Mouse (Mus musculus): ENCODE data around the gene Ccl4.

The Ccl4 gene

DNA sequence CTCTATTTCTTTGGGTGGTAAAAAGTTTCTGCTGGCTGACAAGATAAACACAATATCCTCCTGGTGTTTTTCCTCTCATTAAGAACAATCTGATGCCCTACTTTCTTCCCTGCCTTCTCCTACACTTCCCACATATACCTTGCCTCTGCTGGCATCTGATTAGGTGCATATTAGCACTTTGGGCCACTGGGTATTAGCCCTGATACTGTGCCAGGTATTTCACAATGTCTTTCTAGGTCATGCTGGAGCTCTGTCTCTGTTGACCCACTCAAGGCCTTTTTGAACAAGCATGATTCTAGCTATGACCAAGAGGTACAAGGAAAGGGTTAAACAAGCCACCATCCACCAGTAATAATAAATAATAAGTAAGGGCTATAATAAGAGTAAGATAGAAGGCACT lies 9.4 kb downstream of the Ccl4 start:
- DNase-seq (ENCODE audit: low read depth, low spot score), result no peak

DNA sequence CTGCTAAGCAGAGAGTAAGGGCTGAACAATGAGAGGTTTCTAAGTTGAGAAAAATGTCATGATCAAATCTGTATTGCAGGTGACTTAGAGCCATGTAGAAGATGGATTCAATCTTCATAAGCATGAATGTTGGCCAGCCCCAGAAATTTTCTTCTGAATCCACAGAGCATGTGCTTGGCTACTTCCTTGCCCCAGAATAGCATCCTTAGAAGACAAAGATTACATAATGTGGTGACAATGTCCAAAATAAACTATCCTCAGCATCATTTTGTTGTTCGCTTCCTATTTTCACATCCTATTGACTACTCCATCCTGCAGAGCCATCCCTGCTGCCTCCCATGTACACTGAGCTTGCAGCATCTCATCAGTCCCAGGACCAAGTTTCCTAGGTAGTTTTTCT lies 13.3 kb downstream of the Ccl4 start:
- no peak for DNase-seq (ENCODE audit: low read depth, low spot score)

DNA sequence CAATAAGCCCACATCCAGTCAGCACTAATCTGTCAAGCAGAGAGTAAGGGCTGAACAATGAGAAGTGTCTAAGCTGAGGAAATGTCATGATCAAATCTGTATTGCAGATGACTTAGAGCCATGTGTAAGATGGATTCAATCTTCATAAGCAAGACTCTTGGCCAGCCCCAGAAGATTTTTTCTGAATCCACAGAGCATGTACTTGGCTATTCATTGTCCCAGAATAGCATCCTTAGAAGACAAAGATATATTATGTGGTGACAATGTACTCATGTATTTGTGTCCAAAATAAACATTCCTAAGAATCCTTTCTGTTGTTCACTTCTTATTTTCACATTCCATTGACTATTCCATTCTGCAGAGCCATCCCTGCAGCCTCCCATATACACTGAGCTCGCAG lies 27.5 kb downstream of the Ccl4 start:
- DNase-seq (ENCODE audit: low read depth, low spot score), result no peak

DNA sequence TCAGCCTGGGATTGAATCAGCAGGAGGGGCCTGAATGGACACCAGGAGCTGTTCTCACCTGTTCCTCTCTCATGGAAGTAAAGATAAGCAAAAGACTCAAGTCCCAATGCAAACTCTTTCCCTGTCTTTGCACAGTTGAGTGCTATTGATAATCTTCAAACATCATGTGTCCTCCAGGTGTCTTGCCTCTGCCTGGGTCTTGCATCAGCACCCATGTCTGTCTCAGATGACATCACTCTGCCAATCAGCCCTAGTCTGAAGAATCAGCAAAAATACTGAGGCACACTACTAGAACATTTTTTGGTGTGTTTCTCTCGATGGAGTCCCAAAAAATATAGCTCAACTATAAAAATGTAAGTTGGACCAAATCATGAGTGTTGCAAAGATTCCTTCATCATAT lies 29.6 kb downstream of the Ccl4 start:
- DNase-seq (ENCODE audit: low read depth, low spot score), result no peak

DNA sequence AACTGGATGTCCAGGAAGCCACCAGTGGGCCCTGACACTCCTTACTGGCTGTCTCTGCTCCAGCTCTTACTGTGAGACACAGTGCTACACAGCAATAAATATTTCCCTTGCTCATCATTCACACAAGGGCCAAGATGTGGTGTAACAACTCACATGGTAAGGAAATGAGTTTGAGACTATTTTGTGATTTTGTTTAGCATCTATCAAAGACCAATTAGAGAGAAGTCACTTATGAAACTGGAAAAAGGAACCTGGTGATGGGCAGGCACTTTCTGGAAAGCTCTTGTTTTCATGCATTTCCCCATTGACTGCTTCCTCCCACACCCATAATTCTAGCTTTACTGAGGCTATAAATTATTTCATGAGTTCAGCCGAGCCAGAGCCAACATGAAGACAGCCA lies 41.3 kb downstream of the Ccl4 start, which contains the start of gene Wfdc17:
TSS of gene Wfdc17 (plus strand) at position 287 of the 400 bp plus-strand sequence.
- no peak for DNase-seq (ENCODE audit: low read depth, low spot score)

DNA sequence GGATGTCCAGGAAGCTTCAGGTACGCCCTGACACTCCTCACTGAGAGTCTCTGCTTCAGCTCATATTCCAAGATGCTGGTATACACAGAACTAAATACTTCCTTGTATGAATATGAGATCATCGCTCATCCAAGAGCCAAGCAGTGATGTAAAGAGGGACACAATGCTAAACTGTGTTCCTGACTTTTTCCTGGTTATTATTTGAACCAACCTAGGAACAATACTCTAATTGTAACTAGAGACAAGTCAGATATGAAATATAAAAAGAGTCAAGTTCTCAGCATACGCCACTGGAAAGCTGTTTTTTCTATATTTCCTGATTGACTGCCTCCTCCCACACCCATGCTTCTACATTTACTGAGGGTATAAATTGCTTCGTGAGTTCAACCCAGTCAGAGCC lies 46.3 kb downstream of the Ccl4 start, which contains the start of gene Wfdc18:
TSS of gene Wfdc18 (plus strand) at position 301 of the 400 bp plus-strand sequence.
- DNase-seq (ENCODE audit: low read depth, low spot score), result no peak

DNA sequence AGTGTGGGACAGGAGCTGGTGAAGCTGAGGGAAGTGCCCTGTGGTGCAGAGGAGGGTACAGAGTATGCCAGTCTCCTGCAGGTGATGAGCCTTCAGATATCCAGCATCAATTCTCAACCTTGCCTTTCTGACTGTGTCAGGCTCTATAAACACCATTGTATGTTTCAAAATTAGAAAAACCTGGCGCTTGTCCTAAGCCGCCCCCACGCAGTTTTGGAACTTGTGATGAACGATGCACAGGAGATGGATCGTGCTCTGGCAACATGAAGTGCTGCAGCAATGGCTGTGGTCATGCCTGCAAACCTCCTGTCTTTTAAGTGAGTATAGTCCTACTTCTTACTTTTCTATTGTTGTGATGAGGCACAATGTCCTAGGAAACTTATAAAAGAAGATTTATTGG lies 47.3 kb downstream of the Ccl4 start:
- no peak for DNase-seq (ENCODE audit: low read depth, low spot score)

- no peak for DNase-seq (ENCODE audit: low read depth, low spot score)
Measured at GRCm38 (mm10) chr11:83712671-83713070, 50.3 kb downstream of the Ccl4 start.

DNA sequence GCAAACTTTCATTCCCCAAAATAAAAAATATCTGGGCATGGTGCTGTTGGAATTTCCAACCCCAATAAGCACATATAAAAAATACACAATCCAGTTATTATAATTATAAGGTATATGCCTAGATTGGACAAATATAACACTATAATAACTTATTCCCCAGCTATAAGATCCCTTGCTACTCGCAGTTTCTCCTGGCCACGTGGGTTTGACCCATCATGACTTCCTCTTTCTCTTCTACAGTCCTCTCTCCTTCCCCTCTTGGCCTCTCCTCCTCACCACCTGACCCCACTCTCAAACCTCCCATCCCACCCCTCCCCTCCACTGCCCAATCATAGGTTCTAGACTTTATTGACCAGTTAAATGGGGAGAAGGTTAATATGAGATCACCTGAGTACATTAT lies 51.5 kb downstream of the Ccl4 start:
- DNase-seq (ENCODE audit: low read depth, low spot score), result no peak

Measured in embryo, embryonic 11.5 days (tissue).